Mouse (Mus musculus): ENCODE results near the gene Slc34a1.

DNA sequence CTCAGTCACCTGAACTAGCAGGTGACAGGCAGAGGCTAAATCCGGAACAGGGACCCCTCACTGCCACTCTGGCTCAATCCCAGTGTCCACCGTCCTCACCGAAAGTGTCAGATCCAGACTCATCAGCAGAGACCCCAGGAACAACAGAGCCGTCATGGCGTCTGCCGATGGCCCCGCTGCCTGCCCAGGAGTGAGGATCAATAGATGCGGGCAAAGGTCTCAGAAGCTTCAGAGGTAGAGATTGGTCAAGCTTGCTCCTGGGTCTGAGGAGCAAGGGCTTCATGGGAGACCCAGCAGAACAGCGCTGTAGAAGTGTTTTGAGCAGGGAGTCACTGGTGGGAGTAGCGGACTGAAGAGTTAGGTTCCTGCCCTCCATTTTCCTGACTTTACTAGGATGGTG lies 28.6 kb downstream of the Slc34a1 start, which contains the start of gene F12:
- TF ChIP-seq CTCF (IDR thresholded peaks at IDR 0.05; ENCODE audit: low read depth) = no peak
- TF ChIP-seq EP300 (IDR thresholded peaks at IDR 0.05; ENCODE audit: low read depth) = no peak
